Mouse (Mus musculus): Measurements from ENCODE around the gene Pgm2. TPM values are rescaled to one million over a fixed set of nuclear protein-coding genes. Genes with fewer than 3 reads are reported as not detected.

Gene Pgm2
- polyA plus RNA-seq, 1 experiment, result 13.0 TPM

DNA sequence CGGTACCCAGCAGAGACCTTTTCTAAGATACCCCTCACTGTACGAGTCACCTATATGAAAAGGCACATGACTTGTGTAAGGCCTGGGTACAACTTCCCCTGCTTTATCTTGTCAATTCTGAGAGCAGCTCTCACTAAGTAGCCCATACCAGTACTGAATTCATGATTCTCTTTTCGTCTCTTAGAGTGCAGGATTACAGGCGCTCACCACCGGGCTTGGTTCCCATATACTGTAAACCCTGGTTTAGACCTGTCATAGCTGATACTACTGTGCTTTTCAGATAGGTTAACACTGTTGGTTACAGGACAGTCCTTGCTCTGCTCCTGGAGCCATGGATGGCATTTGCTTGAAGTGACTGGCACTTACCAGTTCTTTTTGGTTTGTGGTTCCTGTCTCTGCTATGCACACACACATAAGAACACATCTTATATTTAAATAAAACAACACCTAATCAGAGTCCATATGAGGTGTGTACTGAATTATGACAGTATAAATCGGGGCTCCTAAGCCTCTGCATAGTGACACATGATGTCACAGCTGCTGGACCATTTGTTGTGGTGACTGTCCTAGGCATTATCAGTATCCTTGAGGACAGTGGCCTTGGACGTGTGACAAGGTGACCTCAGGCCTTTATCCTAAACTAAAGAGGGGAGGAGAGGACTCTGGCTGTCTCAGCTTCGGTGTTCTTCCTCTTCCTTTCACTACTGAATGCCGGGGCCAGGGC is 9.4 kb downstream of the Pgm2 start:
- Histone ChIP-seq H3K79me2 (ENCODE audit: control insufficient read depth, insufficient read depth) (no peaks in the 10 kb centered on the region), H3K36me3 (ENCODE audit: control insufficient read depth, insufficient read depth) (peaks cover 20% of the 10 kb centered on the region), H3K27me3 (ENCODE audit: control insufficient read depth, insufficient read depth, insufficient read length) (no peaks in the 10 kb centered on the region), H3ac (ENCODE audit: control insufficient read depth, insufficient read length) (no peak overlapping the region), H3K4me2 (ENCODE audit: low read depth) (no peak overlapping the region), H3K4me3 (no peak overlapping the region)
- TF ChIP-seq USF1 (IDR thresholded peaks at IDR 0.05; ENCODE audit: low read depth), result no peak
- TF ChIP-seq TCF3 (IDR thresholded peaks at IDR 0.05; ENCODE audit: insufficient read length, low read depth), result no peak
- TF ChIP-seq CEBPB (IDR thresholded peaks at IDR 0.05; ENCODE audit: insufficient read depth, poor library complexity, severe bottlenecking), result no peak
- TF ChIP-seq MYOD1 (IDR thresholded peaks at IDR 0.05; ENCODE audit: control insufficient read depth in 1 of 3, insufficient read length in 2 of 3, low read depth in 2 of 3), result no peak
- TF ChIP-seq MYOG (IDR thresholded peaks at IDR 0.05; ENCODE audit: control insufficient read depth in 1 of 3, insufficient read depth in 1 of 3, insufficient read length in 2 of 3, low read depth in 2 of 3), result no peak
- no peak for TF ChIP-seq POLR2A (IDR thresholded peaks at IDR 0.05; ENCODE audit: insufficient read length, low read depth)
- no peak for TF ChIP-seq SRF (IDR thresholded peaks at IDR 0.05; ENCODE audit: control insufficient read depth, insufficient read length, low read depth)
- no peak for TF ChIP-seq TCF12 (IDR thresholded peaks at IDR 0.05; ENCODE audit: insufficient read depth, poor library complexity, severe bottlenecking)
- no peak for TF ChIP-seq E2F4 (IDR thresholded peaks at IDR 0.05; ENCODE audit: insufficient read depth)
- TF ChIP-seq MAX (IDR thresholded peaks at IDR 0.05; ENCODE audit: low read depth), result no peak
- no peak for TF ChIP-seq REST (IDR thresholded peaks at IDR 0.05; ENCODE audit: insufficient read depth, insufficient read length)
- no peak for TF ChIP-seq POLR2AphosphoS2 (IDR thresholded peaks at IDR 0.05; ENCODE audit: insufficient read length, low read depth)

DNA sequence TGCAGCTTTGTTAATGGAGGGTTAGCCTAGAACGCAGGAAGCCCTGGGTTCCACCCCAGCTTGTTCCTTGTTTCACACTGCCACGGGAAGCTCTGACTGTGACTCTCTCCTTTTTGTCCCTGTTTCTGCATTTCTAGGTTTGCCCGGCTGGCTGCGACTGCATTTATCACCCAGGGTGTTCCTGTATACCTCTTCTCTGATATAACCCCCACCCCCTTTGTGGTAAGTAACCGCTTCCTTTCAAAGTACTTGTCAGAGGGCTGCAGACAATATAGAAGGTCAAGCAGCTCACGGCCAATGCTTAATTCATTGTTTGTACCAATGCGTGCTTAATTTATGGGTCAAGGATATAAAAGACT is 9.9 kb downstream of the Pgm2 start:
- no peak overlapping the region for H3ac ChIP-seq (ENCODE audit: control insufficient read depth, insufficient read length)

DNA sequence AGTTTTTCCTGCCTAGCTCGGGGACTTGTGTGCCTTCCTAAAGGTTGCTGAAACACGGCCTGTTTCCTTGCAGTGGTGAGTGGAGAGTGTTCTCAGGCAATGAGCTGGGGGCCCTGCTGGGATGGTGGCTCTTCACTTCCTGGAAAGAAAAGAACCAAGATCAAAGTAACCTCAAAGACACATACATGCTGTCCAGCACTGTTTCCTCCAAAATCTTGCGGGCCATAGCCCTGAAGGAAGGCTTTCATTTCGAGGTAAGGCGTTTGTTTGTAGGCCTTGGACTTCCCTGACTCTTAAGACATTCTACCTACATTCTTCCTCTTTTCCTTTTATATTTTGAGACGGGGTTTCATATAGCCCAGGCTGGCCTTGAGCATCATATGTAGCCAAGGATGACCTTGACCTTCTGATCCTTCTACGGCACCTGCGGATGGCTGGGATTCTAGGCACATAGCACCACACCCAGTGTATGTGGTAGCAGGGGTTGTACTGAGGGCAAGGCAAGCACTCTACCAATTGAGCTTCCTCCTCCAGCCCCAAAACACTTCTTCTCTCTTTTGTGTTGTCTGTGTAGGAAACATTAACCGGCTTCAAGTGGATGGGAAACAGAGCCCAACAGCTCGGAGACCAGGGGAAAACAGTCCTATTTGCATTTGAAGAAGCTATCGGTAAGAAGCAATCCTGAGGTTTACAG is 15.0 kb downstream of the Pgm2 start:
- no peaks in the 10 kb centered on the region for H3K27me3 ChIP-seq (ENCODE audit: control insufficient read depth, insufficient read depth, insufficient read length)
- H3K79me2 ChIP-seq (ENCODE audit: control insufficient read depth, insufficient read depth), result no peaks in the 10 kb centered on the region
- H3K4me3 ChIP-seq, result no peak overlapping the region
- no peak overlapping the region for H3ac ChIP-seq (ENCODE audit: control insufficient read depth, insufficient read length)
- H3K4me2 ChIP-seq (ENCODE audit: low read depth), result no peak overlapping the region
- H3K36me3 ChIP-seq (ENCODE audit: control insufficient read depth, insufficient read depth), result peaks cover 43% of the 10 kb centered on the region
- TF ChIP-seq MAX (IDR thresholded peaks at IDR 0.05; ENCODE audit: low read depth), result no peak
- no peak for TF ChIP-seq REST (IDR thresholded peaks at IDR 0.05; ENCODE audit: insufficient read depth, insufficient read length)
- no peak for TF ChIP-seq POLR2A (IDR thresholded peaks at IDR 0.05; ENCODE audit: insufficient read length, low read depth)
- TF ChIP-seq TCF3 (IDR thresholded peaks at IDR 0.05; ENCODE audit: insufficient read length, low read depth), result no peak
- TF ChIP-seq CEBPB (IDR thresholded peaks at IDR 0.05; ENCODE audit: insufficient read depth, poor library complexity, severe bottlenecking), result no peak
- no peak for TF ChIP-seq SRF (IDR thresholded peaks at IDR 0.05; ENCODE audit: control insufficient read depth, insufficient read length, low read depth)
- TF ChIP-seq USF1 (IDR thresholded peaks at IDR 0.05; ENCODE audit: low read depth), result no peak
- TF ChIP-seq MYOG (IDR thresholded peaks at IDR 0.05; ENCODE audit: control insufficient read depth in 1 of 3, insufficient read depth in 1 of 3, insufficient read length in 2 of 3, low read depth in 2 of 3), result no peak
- TF ChIP-seq E2F4 (IDR thresholded peaks at IDR 0.05; ENCODE audit: insufficient read depth), result no peak
- no peak for TF ChIP-seq POLR2AphosphoS2 (IDR thresholded peaks at IDR 0.05; ENCODE audit: insufficient read length, low read depth)

More for the DNA sequence above, 9.9 kb downstream of the Pgm2 start:
- Histone ChIP-seq H3K27me3 (ENCODE audit: control insufficient read depth, insufficient read depth, insufficient read length) (no peaks in the 10 kb centered on the region), H3K4me2 (ENCODE audit: low read depth) (no peak overlapping the region), H3K79me2 (ENCODE audit: control insufficient read depth, insufficient read depth) (no peaks in the 10 kb centered on the region), H3K36me3 (ENCODE audit: control insufficient read depth, insufficient read depth) (peaks cover 20% of the 10 kb centered on the region), H3K4me3 (no peak overlapping the region)
- TF ChIP-seq MYOD1 (IDR thresholded peaks at IDR 0.05; ENCODE audit: control insufficient read depth in 1 of 3, insufficient read length in 2 of 3, low read depth in 2 of 3) (no peak), POLR2AphosphoS2 (IDR thresholded peaks at IDR 0.05; ENCODE audit: insufficient read length, low read depth) (no peak), MAX (IDR thresholded peaks at IDR 0.05; ENCODE audit: low read depth) (no peak), TCF12 (IDR thresholded peaks at IDR 0.05; ENCODE audit: insufficient read depth, poor library complexity, severe bottlenecking) (no peak), MYOG (IDR thresholded peaks at IDR 0.05; ENCODE audit: control insufficient read depth in 1 of 3, insufficient read depth in 1 of 3, insufficient read length in 2 of 3, low read depth in 2 of 3) (no peak), E2F4 (IDR thresholded peaks at IDR 0.05; ENCODE audit: insufficient read depth) (no peak), POLR2A (IDR thresholded peaks at IDR 0.05; ENCODE audit: insufficient read length, low read depth) (no peak), USF1 (IDR thresholded peaks at IDR 0.05; ENCODE audit: low read depth) (no peak), CEBPB (IDR thresholded peaks at IDR 0.05; ENCODE audit: insufficient read depth, poor library complexity, severe bottlenecking) (no peak), REST (IDR thresholded peaks at IDR 0.05; ENCODE audit: insufficient read depth, insufficient read length) (no peak), SRF (IDR thresholded peaks at IDR 0.05; ENCODE audit: control insufficient read depth, insufficient read length, low read depth) (no peak), TCF3 (IDR thresholded peaks at IDR 0.05; ENCODE audit: insufficient read length, low read depth) (no peak)

- Histone ChIP-seq H3K4me3 (no peak overlapping the region), H3K36me3 (ENCODE audit: control insufficient read depth, insufficient read depth) (peaks cover 48% of the 10 kb centered on the region)
Observed at GRCm38 (mm10) chr5:64109217-64109616, 16.5 kb downstream of the Pgm2 start.

More at GRCm38 (mm10) chr5:64109217-64109616, 16.5 kb downstream of the Pgm2 start:
- Histone ChIP-seq H3K79me2 (ENCODE audit: control insufficient read depth, insufficient read depth) (no peaks in the 10 kb centered on the region), H3K27me3 (ENCODE audit: control insufficient read depth, insufficient read depth, insufficient read length) (no peaks in the 10 kb centered on the region), H3ac (ENCODE audit: control insufficient read depth, insufficient read length) (no peak overlapping the region), H3K4me2 (ENCODE audit: low read depth) (no peak overlapping the region)
- TF ChIP-seq CEBPB (IDR thresholded peaks at IDR 0.05; ENCODE audit: insufficient read depth, poor library complexity, severe bottlenecking), result no peak
- TF ChIP-seq USF1 (IDR thresholded peaks at IDR 0.05; ENCODE audit: low read depth), result no peak
- TF ChIP-seq TCF3 (IDR thresholded peaks at IDR 0.05; ENCODE audit: insufficient read length, low read depth), result no peak
- no peak for TF ChIP-seq POLR2AphosphoS2 (IDR thresholded peaks at IDR 0.05; ENCODE audit: insufficient read length, low read depth)
- TF ChIP-seq REST (IDR thresholded peaks at IDR 0.05; ENCODE audit: insufficient read depth, insufficient read length), result no peak
- no peak for TF ChIP-seq POLR2A (IDR thresholded peaks at IDR 0.05; ENCODE audit: insufficient read length, low read depth)
- no peak for TF ChIP-seq MYOD1 (IDR thresholded peaks at IDR 0.05; ENCODE audit: control insufficient read depth in 1 of 3, insufficient read length in 2 of 3, low read depth in 2 of 3)
- no peak for TF ChIP-seq SRF (IDR thresholded peaks at IDR 0.05; ENCODE audit: control insufficient read depth, insufficient read length, low read depth)
- TF ChIP-seq TCF12 (IDR thresholded peaks at IDR 0.05; ENCODE audit: insufficient read depth, poor library complexity, severe bottlenecking), result no peak
- no peak for TF ChIP-seq MAX (IDR thresholded peaks at IDR 0.05; ENCODE audit: low read depth)
- TF ChIP-seq MYOG (IDR thresholded peaks at IDR 0.05; ENCODE audit: control insufficient read depth in 1 of 3, insufficient read depth in 1 of 3, insufficient read length in 2 of 3, low read depth in 2 of 3), result no peak
- TF ChIP-seq E2F4 (IDR thresholded peaks at IDR 0.05; ENCODE audit: insufficient read depth), result no peak
